Mouse (Mus musculus): ENCODE measurements around the gene Gpr179.
A peak's percentile ranks its signal among the peaks of the same experiment; 100 is the strongest.
"Not testable (repeated sequence)": the region's sequence is repeated elsewhere in the genome, so short reads cannot be mapped to it uniquely, and the experiment has no call there.

Gpr179 gene

DNA sequence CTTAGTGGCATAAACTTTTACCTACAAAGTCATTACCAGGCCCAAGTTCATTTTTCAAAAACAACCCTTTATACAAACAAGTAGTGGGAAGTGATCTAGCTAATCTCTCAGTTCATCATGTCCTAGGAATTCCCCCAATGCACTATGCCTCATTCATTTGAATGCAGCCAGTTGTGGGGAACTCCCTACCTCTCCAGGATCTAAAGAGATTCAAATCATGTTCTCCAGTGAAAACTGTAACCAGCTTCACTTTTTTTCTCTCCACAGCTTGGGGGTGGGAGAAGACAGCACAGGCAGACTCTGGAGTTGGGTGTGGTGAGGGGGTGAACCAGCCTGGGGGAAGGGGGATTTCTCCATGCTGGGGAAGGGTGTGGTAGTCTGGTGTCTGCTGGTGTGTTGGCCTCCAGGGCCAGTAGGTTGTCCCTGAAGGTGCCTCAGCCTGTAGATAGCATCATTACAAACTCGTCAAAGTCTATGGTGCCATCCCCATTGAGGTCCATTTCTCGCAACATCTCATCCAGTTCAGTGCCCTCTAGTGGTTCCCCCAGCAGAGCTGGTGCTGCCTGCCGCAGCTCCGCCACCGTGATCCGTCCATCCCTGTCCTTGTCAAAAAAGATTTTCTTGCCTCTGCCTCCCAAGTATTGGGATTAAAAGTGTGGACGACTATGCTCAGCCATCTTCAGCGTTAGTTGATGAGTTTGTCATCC lies 29.8 kb downstream of the Gpr179 start:
- DNase-seq (ENCODE audit: low spot score in 2 of 2) = not testable (repeated sequence)

DNA sequence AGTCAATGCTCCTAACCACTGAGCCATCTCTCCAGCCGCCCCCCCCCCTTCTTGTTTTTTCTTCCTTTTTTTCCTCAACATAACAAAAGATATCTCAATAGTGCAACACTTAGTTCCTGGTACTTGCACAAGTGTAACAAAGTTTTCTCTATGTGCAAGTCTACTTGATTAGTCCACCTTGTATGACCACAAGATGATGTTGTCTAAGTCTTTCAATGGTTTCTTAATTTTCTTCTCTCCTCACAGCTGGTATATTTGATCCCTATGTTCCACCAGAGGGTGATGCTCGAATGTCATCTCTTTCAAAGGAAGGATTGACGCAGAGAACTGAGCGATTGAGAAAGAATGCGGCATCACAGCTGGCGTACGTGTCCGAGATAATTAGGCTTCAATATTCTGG lies 30.7 kb downstream of the Gpr179 start:
- DNase-seq (ENCODE audit: low spot score in 2 of 2) = no peak

DNA sequence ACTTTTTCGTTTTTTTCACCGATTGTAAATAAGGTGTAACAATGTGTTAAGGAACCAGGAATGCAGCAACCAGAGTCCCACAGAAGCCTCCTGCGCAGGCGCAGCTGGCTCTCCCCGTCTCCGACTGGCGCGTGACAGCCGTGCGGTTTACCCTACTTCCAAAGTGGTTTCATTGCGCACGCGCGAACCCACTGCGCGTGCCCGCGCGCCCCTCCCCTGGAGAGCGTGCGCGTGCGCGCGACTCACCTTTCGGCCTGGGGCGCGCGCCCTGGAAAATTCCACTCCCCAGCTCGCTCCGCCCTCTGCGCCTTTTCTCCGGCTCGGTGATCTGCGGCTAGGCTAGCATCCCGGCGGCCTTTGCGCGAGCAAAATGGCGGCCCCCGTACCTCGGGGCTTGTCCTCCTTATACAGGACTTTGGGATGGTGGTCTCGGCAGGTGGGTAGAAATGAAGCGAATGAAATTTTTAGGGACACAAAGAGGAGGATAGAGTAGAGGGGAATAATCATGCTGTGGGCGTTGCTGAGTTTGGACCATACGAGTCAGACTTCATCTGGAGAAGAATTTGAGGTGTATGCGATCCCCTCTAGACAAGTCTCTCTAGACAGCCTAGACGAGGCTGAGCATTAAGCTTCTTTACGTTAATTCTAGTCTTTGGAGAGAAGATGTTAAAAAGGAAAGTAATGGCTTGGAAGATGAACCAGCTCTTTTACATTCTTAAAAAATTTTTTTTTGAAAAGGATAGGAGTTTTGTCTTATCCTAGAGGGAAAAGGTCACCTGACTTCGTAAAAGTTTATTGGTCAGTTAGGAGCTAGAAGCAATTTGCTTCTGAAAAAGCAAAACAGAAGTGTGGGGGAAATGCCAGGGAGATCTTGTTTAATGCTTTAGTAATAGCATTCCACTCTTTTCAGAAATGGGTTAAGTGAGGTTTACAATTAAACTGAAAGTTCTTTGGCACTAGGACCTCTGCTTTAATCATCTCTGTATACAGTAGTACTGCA lies 36.1 kb downstream of the Gpr179 start, which contains the start of gene Mrpl45:
Gene Mrpl45, plus strand, starts transcription at position 213 of the 1,000 bp plus-strand sequence.
- peak; percentile 96 to 99 for DNase-seq (ENCODE audit: low spot score in 2 of 2)

DNA sequence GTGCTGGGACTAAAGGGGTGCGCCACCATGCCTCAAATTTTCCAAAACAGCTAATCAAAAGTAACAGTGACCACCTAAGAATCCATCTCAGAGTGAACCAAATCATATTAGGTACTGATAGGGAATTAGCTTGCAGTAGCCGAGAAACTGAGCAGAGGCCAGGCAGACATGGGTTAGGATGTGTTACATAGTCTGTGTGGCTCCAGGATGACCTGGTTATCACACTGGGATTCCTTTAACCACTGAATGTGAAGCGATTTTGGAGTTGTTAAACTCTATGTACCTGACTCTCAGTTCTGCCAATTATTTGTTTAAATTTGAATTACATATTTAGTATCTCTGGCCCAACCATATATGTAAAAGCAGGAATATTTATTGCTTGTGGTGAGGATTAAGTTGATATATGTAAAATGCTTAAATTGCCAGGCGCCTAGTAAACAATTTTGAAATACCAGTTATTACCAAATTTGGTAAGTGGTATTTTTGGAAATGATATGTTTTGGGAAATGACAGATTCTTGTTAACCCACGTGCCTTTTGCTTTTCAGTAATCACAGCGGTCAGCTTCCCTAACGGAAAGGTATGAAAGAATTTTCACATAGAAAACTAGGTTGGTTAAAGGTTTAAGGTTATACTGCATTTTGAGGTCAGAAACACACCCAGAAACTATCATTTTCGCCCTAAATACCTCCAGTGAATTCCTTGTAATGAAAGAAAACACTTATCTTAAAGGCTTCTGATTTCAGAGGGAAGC lies 37.0 kb downstream of the Gpr179 start:
- DNase-seq (ENCODE audit: low spot score in 2 of 2) = no peak

DNA sequence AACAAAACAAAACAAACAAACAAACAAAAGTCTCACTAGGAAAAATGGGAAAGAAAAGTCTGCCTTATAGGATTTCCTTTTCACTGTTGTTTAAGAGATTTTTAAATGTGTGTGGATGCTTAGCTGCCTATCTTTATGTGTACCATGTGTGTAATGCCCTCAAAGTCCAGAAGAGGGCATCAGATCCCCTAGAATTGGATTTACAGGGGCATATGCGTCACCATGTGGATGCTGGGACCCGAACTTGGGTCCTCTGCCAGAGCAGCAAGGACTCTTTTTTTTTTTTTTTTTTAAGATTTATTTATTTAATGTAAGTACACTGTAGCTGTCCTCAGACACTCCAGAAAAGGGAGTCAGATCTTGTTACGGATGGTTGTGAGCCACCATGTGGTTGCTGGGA lies 37.8 kb downstream of the Gpr179 start:
- no peak for DNase-seq (ENCODE audit: low spot score in 2 of 2)

DNA sequence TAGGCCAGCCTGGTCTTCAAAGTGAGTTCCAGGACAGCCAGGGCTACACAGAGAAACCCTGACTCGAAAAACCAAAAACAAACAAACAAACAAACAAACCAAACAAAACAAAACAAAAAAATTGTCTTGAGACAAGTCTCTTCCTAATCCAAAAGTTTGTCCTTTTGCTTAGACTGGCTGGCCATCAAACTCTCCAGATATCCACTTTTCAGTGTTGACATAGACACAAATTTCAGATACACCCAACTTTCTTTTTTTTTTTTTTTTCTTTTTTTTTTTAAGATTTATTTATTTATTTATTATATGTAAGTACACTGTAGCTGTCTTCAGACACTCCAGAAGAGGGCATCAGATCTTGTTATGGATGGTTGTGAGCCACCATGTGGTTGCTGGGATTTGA lies 39.0 kb downstream of the Gpr179 start:
- DNase-seq (ENCODE audit: low spot score in 2 of 2) = not testable (repeated sequence)

DNA sequence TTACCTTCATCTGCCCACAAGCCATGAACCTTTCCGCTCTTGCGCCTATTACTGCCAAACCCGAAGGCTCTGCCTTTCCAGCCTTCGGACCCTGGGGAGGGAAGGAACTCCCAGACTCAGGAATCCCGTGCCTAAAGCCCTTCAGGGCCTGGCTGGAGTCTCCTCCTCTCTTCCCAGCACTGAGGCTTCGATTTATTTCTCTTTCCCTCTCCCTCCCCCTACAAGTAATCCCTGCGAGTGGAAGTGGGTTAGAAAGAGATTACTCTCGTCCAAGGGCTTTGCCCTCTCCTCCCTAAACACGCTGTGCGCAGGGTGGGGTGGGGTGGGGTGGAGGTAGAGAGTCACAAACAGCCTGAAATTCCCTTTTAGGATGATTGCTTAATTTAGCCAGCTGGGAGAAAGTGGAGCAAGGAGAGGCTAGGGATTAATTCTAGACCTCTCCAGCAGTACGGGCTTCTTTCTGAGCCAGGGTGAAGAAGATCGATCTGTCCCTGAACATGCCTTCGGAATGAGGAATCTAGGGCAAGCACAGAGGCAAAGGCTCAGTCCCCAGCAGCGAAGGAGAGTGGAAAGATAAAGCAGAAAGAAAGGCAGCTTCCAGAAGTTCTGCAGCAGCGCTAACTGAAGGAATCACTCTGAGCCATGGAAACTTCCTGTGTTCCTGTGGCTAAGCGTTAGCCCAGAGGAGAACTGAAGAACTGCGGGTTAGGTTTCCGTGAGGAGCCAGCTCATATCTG lies 40.8 kb downstream of the Gpr179 start:
- no peak for DNase-seq (ENCODE audit: low spot score in 2 of 2)

DNA sequence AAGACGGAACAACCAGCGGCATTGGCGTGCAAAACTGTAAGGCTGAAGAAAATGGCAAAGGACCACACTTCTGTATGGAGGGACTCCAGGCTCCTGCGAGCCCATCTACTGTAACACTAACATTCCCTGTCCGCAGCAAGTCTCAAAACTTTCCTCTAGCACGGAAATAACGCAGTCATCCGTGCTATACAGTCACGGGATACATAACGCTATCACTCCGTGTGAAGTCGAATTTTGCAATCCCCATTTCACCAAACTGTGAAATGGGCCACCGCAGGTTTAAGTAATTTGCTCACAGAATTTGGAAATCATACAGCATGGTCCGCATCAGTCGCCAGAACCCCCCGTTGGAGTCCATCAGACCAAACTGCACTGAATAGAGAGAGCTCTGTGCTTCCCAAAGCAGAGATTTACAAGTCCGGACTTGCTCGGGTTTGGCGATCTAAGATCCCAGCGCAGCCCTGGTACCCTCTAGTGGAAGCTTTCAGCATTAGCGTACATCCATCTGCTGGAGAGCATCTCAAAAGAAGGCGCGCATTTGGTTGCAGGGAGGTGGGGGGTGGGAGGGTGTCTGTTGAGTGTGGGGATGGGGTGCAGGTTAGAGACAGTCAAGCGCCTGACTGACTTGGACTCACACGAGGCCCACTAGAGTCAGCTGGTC lies 41.8 kb downstream of the Gpr179 start:
- peak; percentile 40 to 62 for DNase-seq (ENCODE audit: low spot score in 2 of 2)

DNA sequence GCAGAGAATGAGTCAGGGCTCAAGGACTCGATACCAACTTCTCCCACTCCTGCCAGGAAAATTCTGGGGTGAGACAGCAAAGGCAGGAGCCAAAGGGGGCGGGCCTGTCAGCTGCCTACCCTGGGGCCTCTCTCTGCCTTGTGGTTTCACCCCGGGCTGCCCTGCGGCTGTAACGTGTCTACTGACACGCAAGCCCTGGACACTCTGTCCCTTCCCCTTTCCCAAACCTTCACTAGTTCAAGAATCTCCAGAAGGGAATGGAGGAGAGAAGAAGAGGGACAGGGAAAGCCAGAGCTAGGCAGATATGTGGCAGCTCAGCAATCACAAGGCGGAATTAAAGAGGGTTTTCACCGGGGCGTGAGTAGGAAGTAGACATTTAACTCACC lies 42.4 kb downstream of the Gpr179 start:
- no peak for DNase-seq (ENCODE audit: low spot score in 2 of 2)

DNA sequence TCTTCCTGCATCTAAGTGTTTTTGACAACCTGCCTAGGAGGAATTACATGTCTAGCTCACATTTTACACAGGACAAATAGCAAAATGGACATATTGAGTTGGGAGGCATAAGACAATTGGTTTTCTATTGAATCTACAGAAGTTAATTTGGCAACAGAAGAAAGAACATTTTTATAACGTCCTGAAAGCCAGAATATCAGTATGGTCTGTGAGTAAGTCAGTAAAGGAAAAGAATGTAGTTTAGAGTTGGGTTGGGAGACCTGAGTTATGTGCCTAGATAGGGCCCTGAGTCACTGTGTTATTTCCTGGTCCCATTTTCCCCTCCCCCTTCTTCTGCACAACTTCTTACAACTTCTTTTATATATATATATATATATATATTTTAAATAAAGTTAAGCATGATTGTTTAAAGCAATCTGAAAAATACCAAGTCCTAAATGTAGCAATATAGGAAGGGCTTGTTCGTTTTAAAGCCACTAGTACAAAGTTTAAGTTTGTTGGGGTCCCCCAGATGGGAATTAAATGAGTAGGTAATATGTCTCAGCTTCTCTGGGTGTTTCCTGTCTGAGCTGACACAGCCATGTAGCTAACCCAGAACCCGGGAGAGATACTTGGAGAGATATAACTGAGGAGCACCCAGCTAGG lies 42.9 kb downstream of the Gpr179 start:
- no peak for DNase-seq (ENCODE audit: low spot score in 2 of 2)

DNA sequence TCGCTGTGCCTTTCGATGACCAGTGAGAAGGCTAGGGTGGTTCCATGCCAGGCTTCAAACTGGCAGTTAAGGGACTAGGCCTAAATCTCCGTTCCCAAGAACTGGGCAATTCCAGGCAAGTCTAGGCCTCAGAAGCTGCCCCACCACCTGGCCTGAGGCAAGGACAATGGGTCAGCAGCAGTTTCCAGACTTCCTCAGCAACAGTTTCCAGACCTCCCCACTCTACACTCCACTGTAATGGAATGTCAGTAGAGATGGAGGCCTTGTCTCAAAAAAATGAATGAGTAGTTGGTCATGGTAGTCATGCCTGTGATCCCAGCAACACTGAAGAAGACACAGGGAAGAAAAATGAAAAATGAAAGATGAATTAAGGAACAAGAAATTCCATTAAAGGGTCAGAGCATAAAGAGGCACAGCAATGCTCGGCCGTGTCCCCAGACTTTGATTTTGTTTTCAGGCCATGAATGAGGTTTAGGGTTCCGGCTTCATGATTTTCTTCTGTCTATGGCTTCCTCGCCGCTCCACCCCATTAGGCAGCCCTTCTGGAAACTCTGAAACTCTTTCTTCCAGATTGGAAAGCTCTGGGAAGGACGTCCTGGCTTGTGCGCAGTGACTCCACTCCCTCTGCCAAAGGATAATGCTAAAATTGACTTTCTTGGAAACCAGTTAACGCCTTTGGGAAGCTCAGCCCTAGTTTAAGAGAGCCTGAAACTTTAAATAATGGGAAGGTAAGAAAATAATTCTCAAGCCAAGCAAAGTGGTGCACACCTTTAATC lies 44.4 kb downstream of the Gpr179 start:
- no peak for DNase-seq (ENCODE audit: low spot score in 2 of 2)

DNA sequence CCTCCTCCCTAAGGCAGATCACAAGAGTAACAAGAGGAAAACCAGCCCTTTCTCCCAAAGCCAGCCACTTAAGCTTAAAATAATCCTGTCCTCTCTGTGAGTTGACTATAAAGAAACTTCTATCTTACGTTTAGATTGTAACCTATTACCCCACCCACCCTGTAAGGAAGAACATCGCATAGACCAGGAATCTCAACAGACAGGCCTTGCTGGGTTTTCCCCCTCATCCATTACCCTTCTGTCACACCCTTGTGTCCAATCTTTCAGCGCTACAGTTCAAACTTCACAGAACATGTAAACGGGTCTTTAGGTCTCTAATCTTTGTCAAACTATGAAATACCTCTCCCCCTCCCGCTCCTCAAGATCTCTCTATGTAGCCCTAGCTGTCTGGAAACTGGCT lies 47.2 kb downstream of the Gpr179 start:
- DNase-seq (ENCODE audit: low spot score in 2 of 2) = no peak

DNA sequence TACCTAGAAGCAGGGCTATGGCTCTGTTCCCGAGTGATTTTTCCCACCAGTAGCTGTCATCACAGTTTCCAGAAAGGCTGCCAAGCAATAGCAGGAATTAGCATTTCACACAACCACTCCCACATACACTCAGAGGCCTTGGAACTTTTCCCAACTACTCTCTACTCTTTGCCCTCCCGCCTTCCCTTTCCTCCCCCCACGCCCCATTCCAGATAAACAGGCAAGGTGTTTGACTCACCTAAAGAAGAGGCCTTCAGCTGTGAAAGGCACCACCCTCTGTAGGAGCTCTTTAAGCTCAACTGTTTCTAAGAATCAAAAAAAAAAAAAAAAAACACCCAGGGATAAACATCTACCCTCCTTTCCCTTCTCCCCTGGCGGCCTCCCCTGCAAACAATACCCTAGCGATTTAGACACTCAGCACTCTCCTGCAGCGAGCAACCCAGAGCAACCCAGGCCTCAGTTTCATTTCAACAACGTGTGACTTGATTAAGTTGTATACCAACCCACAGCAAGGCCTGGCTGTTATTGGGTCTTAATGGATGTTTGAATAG lies 49.6 kb downstream of the Gpr179 start:
- DNase-seq (ENCODE audit: low spot score in 2 of 2) = no peak

DNA sequence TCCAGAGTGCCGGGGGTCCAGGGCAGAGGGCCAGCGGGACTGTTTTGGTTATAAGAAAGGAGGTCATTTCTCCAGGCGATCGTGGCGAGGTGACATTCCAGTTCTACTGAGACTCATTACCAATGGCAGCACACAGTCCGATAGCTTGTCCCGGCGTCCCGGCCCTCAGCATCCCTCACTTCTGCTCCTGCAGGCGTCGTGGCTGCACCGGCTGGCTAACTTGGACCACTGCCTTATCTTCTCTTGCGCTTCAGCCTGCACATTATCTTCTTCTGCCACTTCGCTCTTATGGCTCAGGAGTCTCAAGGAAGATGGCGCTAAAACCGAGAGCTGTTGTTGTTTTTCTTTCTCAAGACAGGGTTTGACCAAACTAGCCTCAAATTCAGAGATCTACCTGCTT lies 50.5 kb downstream of the Gpr179 start:
- DNase-seq (ENCODE audit: low spot score in 2 of 2) = no peak

DNA sequence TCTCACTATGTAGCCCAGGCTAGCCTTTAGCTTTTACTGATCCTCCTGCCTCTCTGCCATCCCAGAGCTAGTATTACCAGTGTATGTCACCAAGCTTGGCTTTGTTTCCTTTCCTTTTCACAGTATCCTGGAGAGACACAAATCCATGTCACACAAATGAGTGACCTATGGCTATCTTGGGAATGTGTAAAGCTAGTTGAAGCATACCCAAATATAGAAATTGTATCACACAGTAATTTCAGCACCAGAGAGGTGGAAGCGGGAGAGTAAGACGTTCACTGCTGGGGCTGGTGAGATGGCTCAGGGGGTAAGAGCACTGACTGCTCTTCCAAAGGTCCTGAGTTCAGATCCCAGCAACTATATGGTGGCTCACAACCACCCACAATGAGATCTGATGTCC lies 51.9 kb downstream of the Gpr179 start:
- no peak for DNase-seq (ENCODE audit: low spot score in 2 of 2)

DNA sequence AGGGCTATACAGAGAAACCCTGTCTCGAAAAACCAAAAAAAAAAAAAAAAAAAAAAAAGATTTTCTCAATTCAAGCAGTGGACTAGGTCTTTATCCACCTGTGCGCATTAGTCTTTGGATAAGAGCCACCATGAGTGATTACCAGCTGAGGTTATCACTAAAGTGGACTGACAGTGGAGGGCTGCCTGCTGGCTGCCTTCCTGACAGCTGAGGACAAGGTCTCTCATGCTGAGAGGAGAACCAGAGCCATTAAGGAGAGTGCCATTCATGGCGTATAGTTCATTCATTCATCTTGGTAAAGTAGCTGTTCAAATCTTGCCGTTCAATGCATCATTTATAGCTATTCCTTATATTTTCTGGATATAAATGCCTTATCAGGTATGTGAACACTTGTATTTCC lies 55.3 kb downstream of the Gpr179 start:
- DNase-seq (ENCODE audit: low spot score in 2 of 2) = no peak

DNA sequence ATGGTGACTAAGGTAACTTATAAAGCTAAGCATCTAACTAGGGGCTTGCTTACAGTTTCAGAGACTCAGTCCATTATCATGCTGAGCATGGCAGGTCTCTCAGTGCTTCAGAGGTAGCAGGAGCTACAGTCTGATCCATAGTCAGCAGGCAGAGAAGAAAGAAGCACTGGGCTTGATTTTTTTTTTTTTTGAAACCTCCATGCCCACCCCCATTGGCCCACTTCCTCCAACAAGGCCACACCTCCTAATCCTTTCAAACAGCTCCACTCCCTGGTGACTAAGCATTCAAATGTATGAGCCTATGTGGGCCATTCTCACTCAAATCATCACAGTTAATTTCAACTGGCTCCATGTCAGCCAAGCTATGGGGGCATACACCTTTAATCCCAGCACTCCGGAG lies 59.1 kb downstream of the Gpr179 start:
- DNase-seq (ENCODE audit: low spot score in 2 of 2) = no peak

DNA sequence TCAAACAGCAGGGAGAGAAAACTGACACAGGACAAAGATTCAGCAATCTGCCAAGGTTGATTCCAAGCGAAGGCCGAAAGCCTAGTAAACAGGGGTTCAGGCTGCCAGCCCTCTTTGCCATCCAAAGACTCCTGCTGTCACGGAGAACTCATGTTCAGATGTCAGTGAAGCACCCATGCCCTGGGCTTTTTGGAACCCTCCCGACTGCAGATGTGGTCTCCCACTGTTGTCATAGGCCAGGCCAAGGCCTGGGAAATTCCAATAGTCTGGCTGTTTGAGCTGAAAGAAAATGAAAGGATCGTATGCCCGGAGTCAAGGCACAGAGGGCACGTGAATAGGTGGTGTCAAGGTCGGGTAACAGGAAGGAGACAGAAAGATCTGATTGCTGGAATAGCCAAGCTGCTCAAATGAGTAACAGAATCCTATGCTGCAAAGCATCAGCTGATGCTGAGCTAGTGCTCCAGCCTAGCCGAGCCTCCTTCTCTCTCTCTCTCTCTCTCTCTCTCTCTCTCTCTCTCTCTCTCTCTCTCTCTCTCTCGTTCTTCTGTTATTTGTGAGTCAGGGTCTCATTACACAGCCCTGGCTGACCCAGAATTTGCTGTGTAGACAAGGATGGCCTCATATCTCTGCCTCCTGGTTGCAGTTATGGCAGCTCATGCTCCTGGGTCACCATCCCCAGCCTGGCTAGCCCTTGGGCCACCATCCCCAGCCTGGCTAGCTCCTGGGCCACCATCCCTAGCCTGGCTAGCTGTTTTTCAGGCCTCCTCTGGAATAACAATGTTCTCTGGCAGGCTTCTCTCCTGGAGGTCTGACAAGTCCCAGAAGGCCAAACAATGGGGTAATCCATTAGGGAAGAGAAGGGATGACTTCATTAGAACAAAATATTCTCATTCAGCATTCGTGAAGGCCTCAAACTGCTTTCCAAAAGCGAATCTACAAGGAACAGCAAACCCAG lies 62.3 kb downstream of the Gpr179 start:
- DNase-seq (ENCODE audit: low spot score in 2 of 2) = no peak
